Mouse (Mus musculus) liver, adult 2 months (tissue): ENCODE measurements around the gene Cfap77.

Experiments used
- CTCF ChIP-seq: fragments of 200-500 bp; IDR thresholded peaks from 2 replicates; pipeline ENCODE4 v1.5.1; 2011; ENCODE audit warnings: low read depth, low read length, control low read depth
- POLR2A ChIP-seq: fragments of 200-500 bp; IDR thresholded peaks from 2 replicates; pipeline ENCODE4 v1.6.1; 2011; ENCODE audit warnings: low read length, control low read depth; ENCODE audit not compliant: insufficient read depth; ENCODE audit errors: extremely low read depth

GRCm38 (mm10) chr2:29066410-29066809 is 11.5 kb upstream of the Cfap77 start:
- TF ChIP-seq CTCF (0 out of 2 replicates have a peak, but pooled peaks have one; percentile 36), POLR2A (no peak)
